Mouse (Mus musculus) embryonic facial prominence, embryonic 14.5 days (tissue): ENCODE measurements at regions not wholly inside any gene's neighbourhood (a gene's known extent, or its start where the extent isn't known, plus 50 kb on each side); places are given as distances from the start of the nearest gene placed in this dataset.

Experiments
- ATAC-seq: fragments of 200-750 bp; cut with Nextera tagmentation; 2 replicates; pipeline ENCODE4 v1.8.0; 2017; ENCODE audit warnings: low read depth, moderate number of reproducible peaks, moderate TSS enrichment
- DNase-seq: peaks from one replicate; pipeline ENCODE4 v3.0.0-alpha.2; 2015; ENCODE audit warnings: low spot score
- H3K27ac ChIP-seq: fragments of 300-500 bp; sonication (generic); replicated peaks from 2 replicates; pipeline ENCODE4 v1.5.1; 2014; ENCODE audit warnings: low read depth, mild to moderate bottlenecking, low read length, moderate library complexity
- H3K27me3 ChIP-seq: fragments of 300-500 bp; sonication (generic); replicated peaks from 2 replicates; pipeline ENCODE4 v1.6.1; 2014; ENCODE audit warnings: low read length; ENCODE audit not compliant: control insufficient read depth, insufficient read depth
- H3K36me3 ChIP-seq: fragments of 300-500 bp; sonication (generic); 2 replicates; pipeline ENCODE4 v1.6.1; 2014; ENCODE audit warnings: low read length, mixed read lengths; ENCODE audit not compliant: control insufficient read depth, insufficient read depth
- H3K4me1 ChIP-seq: fragments of 300-500 bp; sonication (generic); 2 replicates; pipeline ENCODE4 v1.6.1; 2014; ENCODE audit warnings: antibody characterized with exemption, low read length; ENCODE audit not compliant: control insufficient read depth, insufficient read depth
- H3K4me2 ChIP-seq: fragments of 300-500 bp; sonication (generic); 2 replicates; pipeline ENCODE4 v1.6.1; 2014; ENCODE audit warnings: low read depth, mild to moderate bottlenecking, low read length, moderate library complexity, mixed read lengths
- H3K4me3 ChIP-seq: fragments of 300-500 bp; sonication (generic); 2 replicates; pipeline ENCODE4 v1.5.1; 2014; ENCODE audit warnings: low read depth, mild to moderate bottlenecking, low read length
- H3K9ac ChIP-seq: fragments of 300-500 bp; sonication (generic); 2 replicates; pipeline ENCODE4 v1.6.1; 2014; ENCODE audit warnings: low read depth, mild to moderate bottlenecking, low read length, moderate library complexity, mixed read lengths
- H3K9me3 ChIP-seq: fragments of 300-500 bp; sonication (generic); 2 replicates; pipeline ENCODE4 v1.6.1; 2016; ENCODE audit warnings: low read length; ENCODE audit not compliant: control insufficient read depth
- WGBS: fragments of 180-500 bp; shearing (Covaris S2); extraction: QIAGEN DNeasy Blood & Tissue Kit; methylation state at CpG from one replicate; pipeline ENCODE4 v1.1.7; 2014; 5-methylcytosine and 5-hydroxymethylcytosine counted together

DNA sequence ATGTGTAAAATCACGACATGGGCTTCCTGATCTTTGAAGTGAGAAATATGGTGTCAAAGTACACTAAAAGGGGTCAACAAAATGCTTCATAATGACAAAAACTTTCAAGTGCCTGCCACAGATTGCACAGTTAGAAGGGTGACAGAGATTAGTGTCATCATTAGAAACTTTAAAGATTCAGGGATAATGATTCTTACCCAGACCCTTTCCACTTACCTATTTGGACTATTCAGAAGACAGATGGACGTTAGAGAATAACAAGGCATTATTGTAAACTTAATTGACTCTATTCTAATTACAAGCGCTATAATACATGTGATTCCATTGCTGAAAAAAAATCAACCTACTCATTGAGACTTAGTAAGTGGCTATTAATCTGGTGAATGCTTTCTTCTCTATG lies 162.6 kb upstream of the Pcdh20 start:
- Histone ChIP-seq H3K4me3 (no peak overlapping the region), H3K36me3 (no peaks in the 10 kb centered on the region), H3K4me1 (no peaks in the 10 kb centered on the region), H3K9ac (no peak overlapping the region), H3K27me3 (no peaks in the 10 kb centered on the region), H3K27ac (no peak overlapping the region), H3K4me2 (no peak overlapping the region), H3K9me3 (no peaks in the 10 kb centered on the region)
- WGBS, result 63% methylated on average over 3 of the region's 3 CpGs
- no peak for DNase-seq
- ATAC-seq, result no peak

DNA sequence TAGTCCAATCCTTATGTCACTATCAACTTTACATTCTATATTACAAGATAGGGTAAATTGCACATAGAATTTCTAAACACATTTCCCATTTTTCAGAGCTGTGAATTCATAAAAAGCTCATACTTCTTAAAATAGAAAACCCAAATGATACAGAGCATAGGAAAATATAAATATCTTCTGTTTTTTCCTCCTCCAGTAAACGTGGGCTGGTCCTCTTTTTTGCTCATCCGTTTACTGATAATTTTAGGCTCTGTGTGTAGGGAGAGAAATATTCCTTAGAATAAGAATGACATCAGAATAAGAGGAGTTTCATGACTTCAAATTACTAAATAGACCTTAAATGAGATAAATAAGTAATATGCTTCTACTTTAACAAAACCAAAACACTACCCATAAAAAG lies 124.2 kb upstream of the Pcdh20 start:
- no peaks in the 10 kb centered on the region for H3K4me1 ChIP-seq
- H3K27me3 ChIP-seq, result no peaks in the 10 kb centered on the region
- DNase-seq (no peak), ATAC-seq (no peak)
- H3K9me3 ChIP-seq, result no peaks in the 10 kb centered on the region
- WGBS, result 64% methylated on average over 2 of the region's 2 CpGs
- no peak overlapping the region for H3K9ac ChIP-seq
- H3K36me3 ChIP-seq, result no peaks in the 10 kb centered on the region
- H3K4me3 ChIP-seq, result no peak overlapping the region
- no peak overlapping the region for H3K27ac ChIP-seq
- no peak overlapping the region for H3K4me2 ChIP-seq

DNA sequence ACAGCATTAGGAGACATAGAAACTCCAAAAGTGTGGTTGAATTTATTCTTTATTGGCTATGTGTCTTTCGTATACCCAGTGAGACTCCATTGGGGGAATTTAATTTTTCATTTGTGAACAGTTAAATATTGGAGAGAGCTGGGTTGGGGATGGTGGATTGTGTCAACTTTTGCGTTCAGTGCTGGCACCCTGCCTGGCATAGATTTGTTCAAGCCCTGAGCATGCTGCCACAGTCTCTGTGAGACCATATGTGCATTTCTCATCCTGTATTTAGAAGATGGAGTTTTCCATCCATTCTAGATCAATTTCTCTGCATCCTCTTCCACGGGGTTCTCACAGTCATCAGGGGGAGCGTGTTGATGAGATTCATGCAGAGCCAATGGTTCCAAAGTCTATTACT lies 98.9 kb upstream of the Pcdh20 start:
- Histone ChIP-seq H3K27ac (no peak overlapping the region), H3K36me3 (no peaks in the 10 kb centered on the region), H3K27me3 (no peaks in the 10 kb centered on the region), H3K4me1 (no peaks in the 10 kb centered on the region), H3K9ac (no peak overlapping the region), H3K9me3 (no peaks in the 10 kb centered on the region), H3K4me3 (no peak overlapping the region), H3K4me2 (no peak overlapping the region)
- WGBS, result 90% methylated on average over 4 of the region's 4 CpGs
- ATAC-seq, result no peak
- DNase-seq, result peak; percentile 5

DNA sequence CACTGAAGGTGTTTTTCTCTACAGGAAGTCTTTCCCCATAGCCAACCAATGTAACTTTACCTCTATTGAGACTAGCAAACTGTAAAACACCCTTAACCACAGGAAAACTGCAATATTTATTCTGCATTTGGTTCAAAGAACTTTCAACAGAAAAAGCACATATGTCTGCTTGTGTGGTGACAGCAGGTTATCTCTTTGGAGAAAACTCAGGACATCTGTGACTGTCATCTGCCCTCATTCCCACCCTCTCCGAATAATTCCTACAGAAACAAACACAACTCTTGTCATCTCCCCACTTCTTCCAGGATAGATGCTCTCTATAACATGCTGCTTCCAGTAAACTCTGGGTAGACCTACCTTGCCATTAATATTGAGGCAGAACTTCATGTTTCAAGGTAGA lies 96.4 kb upstream of the Pcdh20 start:
- Histone ChIP-seq H3K36me3 (no peaks in the 10 kb centered on the region), H3K27ac (no peak overlapping the region), H3K4me2 (no peak overlapping the region), H3K27me3 (no peaks in the 10 kb centered on the region), H3K9me3 (no peaks in the 10 kb centered on the region), H3K4me1 (no peaks in the 10 kb centered on the region), H3K4me3 (no peak overlapping the region), H3K9ac (no peak overlapping the region)
- WGBS, result 88% methylated on average over 1 of the region's 1 CpGs
- DNase-seq, result no peak
- no peak for ATAC-seq

DNA sequence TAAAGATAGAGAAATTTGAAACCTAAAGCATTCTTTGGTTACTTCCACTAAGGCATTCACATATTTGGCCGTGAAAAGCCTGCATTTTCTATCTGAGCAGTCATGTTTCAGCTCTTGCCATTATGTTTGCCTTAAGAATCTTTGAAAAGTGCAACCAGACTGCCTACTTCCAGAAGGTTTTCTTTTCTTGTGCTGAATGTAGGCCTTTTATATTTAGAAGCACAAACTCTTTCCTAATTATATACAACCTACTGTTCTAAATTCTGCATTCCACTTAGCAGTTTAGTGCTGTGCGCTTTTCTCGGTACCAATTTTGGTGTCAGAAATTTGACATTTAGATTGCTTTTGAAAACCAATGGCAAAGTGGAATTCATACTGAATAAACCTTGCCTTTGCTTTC lies 72.4 kb upstream of the Pcdh20 start:
- H3K9ac ChIP-seq, result no peak overlapping the region
- H3K9me3 ChIP-seq, result no peaks in the 10 kb centered on the region
- 58% methylated on average over 3 of the region's 3 CpGs for WGBS
- no peak for DNase-seq
- ATAC-seq, result no peak
- no peak overlapping the region for H3K27ac ChIP-seq
- H3K4me1 ChIP-seq, result no peaks in the 10 kb centered on the region
- no peaks in the 10 kb centered on the region for H3K36me3 ChIP-seq
- H3K27me3 ChIP-seq, result no peaks in the 10 kb centered on the region
- H3K4me2 ChIP-seq, result no peak overlapping the region
- H3K4me3 ChIP-seq, result no peak overlapping the region

DNA sequence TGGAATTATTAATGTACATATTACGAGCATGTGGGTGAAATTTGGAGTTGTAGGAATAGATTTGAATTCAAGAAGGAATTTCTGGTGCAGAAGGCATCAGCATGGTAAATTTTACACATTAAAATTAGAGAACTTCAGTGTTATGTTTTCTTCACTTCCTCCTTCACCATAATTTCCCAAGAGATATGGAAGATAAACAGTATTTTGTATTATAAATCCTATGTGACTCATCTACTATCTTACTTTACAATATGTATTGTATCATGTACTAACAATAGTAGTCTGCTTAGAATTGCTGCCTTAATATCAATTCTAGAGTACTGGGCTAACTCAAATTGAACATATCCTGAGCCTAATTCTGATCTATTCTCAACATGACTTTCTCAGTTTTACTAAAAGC lies 71.3 kb upstream of the Pcdh20 start:
- 88% methylated on average over 1 of the region's 1 CpGs for WGBS
- no peaks in the 10 kb centered on the region for H3K27me3 ChIP-seq
- H3K4me2 ChIP-seq, result no peak overlapping the region
- DNase-seq, result no peak
- no peaks in the 10 kb centered on the region for H3K36me3 ChIP-seq
- H3K9me3 ChIP-seq, result no peaks in the 10 kb centered on the region
- H3K27ac ChIP-seq, result no peak overlapping the region
- H3K4me3 ChIP-seq, result no peak overlapping the region
- ATAC-seq, result no peak
- no peak overlapping the region for H3K9ac ChIP-seq
- no peaks in the 10 kb centered on the region; the same call in 1 of the 2 replicates for H3K4me1 ChIP-seq
